Mouse (Mus musculus) spleen, postnatal 4 days (tissue): ENCODE measurements around the gene 4933427I04Rik.

Experiments used
- DNase-seq, 2 experiments: peaks; one replicate each; pipeline ENCODE4 v3.0.0; 2022; ENCODE audit warnings: low spot score in 2 of 2

Gene 4933427I04Rik

GRCm38 (mm10) chr4:123859379-123859778 is at the start of gene 4933427I04Rik:
Gene 4933427I04Rik, plus strand, starts transcription at chr4:123859679.
- peak in 1 of 2 experiments; percentile 49 for DNase-seq

DNA sequence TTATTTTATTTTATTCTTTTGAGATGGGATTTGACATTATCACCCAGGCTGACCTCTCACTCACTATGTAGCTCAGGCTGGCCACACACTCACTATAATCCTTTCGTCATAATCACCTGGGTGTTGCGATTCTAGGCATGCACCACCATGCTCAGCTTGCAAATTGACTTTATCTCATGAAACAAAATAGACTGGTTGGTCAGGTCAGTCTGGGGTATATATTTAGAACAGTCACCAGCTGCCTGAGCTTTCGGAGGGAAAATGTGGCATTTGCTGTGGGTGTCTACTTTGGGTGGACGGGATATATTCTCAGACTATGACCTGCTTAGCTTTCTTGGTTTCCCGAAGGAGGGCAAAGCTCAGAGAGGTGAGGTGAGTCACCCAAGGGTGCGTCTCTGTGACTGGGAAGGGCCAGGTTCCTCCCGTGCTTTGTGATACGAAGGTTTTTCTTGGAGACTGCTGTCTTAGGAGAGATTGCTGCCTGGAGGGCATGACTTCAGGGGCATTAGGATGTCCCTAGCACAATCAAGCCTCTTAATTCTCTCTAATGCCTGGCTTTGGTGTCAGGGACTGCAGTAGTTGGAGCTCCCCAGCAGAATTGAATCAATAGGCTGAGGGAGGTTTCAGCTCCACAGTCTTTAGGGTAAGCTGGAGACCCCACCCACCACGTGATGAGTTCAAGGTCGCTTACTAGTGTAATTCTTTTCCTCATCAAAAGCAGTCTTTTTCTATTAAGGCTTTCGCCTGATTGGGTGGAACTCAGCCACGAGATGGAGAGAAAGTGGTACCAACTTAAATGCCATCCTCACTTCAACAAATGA is 48.8 kb upstream of the 4933427I04Rik start:
- DNase-seq, result no peak

- DNase-seq, result no peak
Measured at GRCm38 (mm10) chr4:123812525-123812924, 47.0 kb upstream of the 4933427I04Rik start.

- no peak for DNase-seq
Measured at GRCm38 (mm10) chr4:123814030-123814501, 45.4 kb upstream of the 4933427I04Rik start.

- no peak for DNase-seq
Measured at GRCm38 (mm10) chr4:123819093-123819610, 40.3 kb upstream of the 4933427I04Rik start.

GRCm38 (mm10) chr4:123842126-123842525 is 17.4 kb upstream of the 4933427I04Rik start:
- DNase-seq, result no peak

GRCm38 (mm10) chr4:123856888-123857287 is 2.6 kb upstream of the 4933427I04Rik start:
- DNase-seq, result peak in 1 of 2 experiments; percentile 3

GRCm38 (mm10) chr4:123858090-123858489 is 1.4 kb upstream of the 4933427I04Rik start:
- peak in 1 of 2 experiments; percentile 41 for DNase-seq

GRCm38 (mm10) chr4:123859803-123860202 is 324 bp downstream of the 4933427I04Rik start:
- peak in 1 of 2 experiments; percentile 45 for DNase-seq

DNA sequence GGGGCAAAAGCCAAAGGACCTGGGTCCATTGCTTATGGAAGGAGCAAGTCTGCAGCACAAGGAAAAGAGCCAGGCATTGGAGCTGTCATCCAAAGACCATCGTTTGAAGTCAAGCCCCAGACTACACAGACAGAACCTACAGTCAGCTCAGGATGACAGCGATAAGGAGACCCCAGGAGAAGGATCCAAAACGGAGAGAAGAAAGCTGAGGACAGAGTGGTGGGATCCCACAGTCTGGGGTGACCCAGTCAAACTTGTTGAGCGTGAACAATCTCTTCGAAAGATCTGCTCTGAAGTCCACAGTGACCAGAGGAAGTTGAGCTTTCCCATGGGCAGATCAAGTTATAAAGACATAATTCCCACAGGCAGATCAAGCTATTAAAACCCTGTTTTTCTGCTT is 1.1 kb downstream of the 4933427I04Rik start:
- peak in 1 of 2 experiments; percentile 51 for DNase-seq

DNA sequence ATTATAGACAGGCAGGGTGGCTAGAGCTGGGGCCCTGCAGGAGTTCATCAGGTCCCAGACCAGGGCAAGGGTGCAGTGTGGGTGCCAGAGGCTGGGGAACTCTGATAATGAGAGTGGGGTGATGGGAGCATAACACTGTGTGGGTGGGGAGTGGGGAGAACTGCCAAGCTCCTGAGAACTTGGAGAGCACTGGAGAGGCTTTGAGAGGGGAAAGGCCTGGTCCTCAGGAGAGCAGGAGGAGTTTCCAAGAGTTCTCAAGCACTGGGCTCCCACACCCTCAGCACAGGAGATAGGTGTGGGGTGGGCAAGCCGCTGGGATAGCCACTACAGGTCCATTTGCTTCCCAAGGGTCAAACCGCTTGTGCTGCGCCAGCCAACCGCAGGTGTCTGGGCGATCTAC is 34.2 kb downstream of the 4933427I04Rik start:
- no peak for DNase-seq

DNA sequence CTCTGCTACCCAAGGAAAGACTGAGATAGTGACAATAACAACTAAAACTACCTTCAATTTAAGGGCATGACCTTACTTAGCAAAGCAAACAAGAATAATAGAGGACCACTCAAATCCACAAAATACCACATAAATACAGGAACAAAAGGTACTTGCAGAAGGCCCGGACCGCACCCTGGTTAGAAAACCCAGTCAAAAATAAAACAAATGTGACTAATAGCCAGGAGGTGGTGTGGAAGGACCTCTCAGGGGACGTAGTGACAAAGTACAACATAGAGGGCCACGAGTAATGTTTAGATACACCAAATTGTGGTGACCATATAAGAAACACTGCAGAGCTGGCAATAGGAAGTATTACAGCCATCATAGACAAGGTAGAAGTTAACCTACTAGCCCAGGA is 34.8 kb downstream of the 4933427I04Rik start:
- DNase-seq, result no peak

DNA sequence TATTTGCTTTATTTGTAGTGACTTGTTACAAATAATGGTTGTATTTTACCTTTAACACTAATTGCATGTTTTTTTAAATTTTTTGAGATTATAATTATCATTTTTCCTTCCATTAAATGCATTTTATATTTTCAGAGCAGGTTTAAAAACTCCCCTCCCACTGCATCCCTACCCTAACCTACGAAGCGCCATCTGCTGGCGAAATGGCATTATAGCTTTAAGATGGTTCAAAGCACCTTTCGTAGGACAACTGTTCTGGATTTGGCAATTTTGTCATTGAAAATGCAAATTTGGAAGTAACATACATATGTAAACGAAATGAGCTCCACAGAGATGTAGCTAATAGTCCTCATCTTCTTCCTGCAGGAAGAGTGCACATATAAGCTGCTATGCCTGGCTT is 39.2 kb downstream of the 4933427I04Rik start:
- DNase-seq, result peak; percentile 30 to 76

DNA sequence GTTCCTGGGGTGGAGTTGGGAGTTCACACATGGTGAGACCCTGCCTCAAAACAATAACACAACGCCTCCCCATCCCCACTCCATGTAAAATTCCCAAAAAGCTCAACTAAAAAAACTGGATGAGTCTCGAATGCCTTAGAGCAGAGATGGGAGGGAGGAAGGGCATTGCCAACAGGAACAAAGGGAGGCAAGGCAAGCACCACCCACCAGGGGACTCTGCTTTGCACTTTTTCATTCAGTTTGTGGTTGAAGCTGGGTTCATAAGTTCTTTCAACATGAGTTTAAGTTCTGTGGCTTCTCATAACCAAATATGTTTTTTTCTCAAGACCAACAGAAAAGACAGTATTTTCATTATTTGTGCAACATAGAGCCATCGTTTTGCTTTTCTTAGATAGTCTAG is 44.0 kb downstream of the 4933427I04Rik start:
- DNase-seq, result no peak

- DNase-seq, result peak; percentile 98 to 99
Measured at GRCm38 (mm10) chr4:123904333-123905125, 45.0 kb downstream of the 4933427I04Rik start, which contains the start of gene Mycbp. Gene Mycbp, plus strand, starts transcription at chr4:123904832.

DNA sequence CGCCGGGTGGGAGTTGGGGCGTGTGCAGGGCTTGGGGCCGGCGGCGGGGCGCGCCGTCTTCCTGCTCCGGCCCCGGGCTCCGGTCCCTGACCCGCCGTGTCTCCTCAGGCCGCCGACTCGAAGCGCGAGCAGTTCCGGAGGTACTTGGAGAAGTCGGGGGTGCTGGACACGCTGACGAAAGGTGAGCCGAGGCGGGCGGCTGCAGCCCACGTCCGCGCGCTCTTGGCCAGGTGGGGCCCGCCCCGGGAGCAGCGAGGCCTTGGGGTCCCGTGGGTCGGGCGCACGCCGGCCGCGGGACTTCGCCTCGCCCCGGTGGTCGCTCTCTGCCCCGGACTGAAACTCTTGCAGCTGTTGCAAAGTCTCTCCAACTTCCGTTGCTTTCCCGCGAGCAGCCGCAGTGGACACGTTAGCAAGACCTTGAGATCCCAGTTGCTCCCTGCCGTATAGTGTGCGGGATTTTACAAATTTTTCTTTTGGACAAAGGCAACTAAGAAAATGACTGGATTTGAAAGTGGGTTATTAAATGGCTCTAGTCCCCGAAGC is 45.7 kb downstream of the 4933427I04Rik start:
- no peak for DNase-seq

DNA sequence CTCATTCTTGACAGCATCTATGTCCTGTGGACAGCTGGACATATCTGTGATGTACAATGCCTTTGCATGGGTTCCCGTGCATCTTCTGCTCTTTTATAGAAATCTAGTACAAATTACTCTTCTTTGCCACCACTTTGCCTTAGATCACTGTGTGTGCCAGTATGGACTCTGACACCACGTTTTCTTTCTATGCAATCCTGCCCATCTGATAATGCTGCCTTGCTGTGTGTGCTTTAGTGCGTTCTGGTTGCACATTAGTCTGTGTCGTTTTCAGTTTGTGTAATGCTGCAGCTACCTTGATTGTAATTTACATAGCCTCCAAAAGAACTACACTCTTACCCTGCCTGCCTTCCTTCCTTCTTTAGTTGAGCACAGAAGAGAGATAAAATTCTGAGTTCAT is 52.0 kb downstream of the 4933427I04Rik start:
- DNase-seq, result no peak

- no peak for DNase-seq
Measured at GRCm38 (mm10) chr4:123912431-123912830, 53.0 kb downstream of the 4933427I04Rik start.
